Mouse (Mus musculus): ENCODE data around the gene Cdhr4. TPM values are rescaled to one million over a fixed set of nuclear protein-coding genes. Genes with fewer than 3 reads are reported as not detected.
A peak's percentile ranks its signal among the peaks of the same experiment; 100 is the strongest.

The Cdhr4 gene
- polyA plus RNA-seq, 1 experiment from 2014 or later = 8.4 TPM

- no peak for ATAC-seq (ENCODE audit: insufficient number of reproducible peaks, insufficient read depth, low FRiP score, low read depth)
- Histone ChIP-seq H3K27me3 (ENCODE audit: control insufficient read depth, insufficient read depth, low read length) (no peaks in the 10 kb centered on the region), H3K27ac (replicated peaks in 1 of 2; ENCODE audit: control insufficient read depth in 1 of 2, insufficient read depth in 1 of 2, low read depth in 2 of 2, low read length in 2 of 2) (no peak overlapping the region), H3K4me3 (ENCODE audit: control insufficient read depth in 1 of 2, insufficient read depth in 1 of 2, low read depth in 1 of 2, low read length in 2 of 2) (no peak overlapping the region), H3K9me3 (ENCODE audit: control insufficient read depth, low read length) (no peaks in the 10 kb centered on the region), H3K4me2 (ENCODE audit: low read length) (no peak overlapping the region), H3K4me1 (ENCODE audit: control insufficient read depth in 2 of 2, insufficient read depth in 2 of 2, low read length in 2 of 2) (peaks cover 9 to 16% of the 10 kb centered on the region in 2 experiments), H3K9ac (ENCODE audit: low read length) (no peak overlapping the region), H3K36me3 (ENCODE audit: control insufficient read depth, insufficient read depth, low read length) (peaks cover 69% of the 10 kb centered on the region)
- whole genome bisulfite sequencing = 90% methylated on average over 4 of the region's 4 CpGs
Observed at GRCm38 (mm10) chr9:108046582-108046981, 54.3 kb downstream of the Cdhr4 start.

DNA sequence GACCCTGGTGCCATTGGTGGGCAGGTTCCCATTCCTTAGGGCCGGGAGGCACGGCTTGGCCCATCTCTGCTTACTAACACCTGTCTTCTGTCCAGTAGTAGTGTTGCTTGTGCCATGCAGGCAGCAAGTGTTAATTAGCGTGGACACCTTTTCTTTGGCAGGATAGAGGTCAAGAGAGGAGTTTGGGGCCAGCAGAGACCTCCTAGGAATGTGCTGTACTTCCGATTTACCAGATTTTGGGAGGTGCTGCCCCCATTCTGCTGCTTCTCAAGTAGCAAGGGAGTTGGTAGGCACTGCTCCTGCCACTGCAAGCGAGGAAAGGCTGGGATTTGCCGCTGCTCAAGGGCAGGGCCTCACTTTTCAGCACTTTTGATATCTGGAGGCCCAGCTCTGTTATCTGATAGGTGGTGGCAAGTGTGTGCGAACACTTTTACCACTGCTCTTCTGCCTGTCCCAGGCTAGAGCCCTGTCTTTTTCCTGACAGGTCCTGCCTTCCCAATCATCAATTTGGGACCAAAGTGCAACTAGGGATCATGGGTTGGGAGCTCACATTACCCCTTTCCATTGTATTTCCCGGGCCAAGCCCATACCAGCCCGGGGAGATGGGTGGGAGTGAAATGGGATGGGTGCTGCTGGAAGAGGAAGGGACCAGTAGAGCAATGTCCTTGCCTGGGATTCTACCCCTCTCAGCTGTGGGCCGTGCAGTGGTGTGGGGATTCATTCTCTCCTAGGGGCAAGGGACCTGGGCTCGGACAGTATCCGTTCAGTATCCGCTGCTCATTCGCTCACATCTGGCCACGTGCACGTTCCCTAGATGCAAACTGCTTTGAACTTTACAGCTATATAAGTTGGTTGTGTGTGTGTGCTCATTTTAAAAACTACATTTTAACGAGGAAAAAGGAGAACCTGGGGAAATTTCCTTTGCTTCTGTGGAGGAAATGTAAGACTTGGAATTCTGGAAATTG is 55.6 kb downstream of the Cdhr4 start:
- Histone ChIP-seq H3K27me3 (ENCODE audit: control insufficient read depth, insufficient read depth, low read length) (no peaks in the 10 kb centered on the region), H3K36me3 (ENCODE audit: control insufficient read depth, insufficient read depth, low read length) (peaks cover 63% of the 10 kb centered on the region), H3K27ac (replicated peaks in 1 of 2; ENCODE audit: control insufficient read depth in 1 of 2, insufficient read depth in 1 of 2, low read depth in 2 of 2, low read length in 2 of 2) (peak overlapping the region; percentile 50 to 74), H3K4me1 (ENCODE audit: control insufficient read depth in 2 of 2, insufficient read depth in 2 of 2, low read length in 2 of 2) (peaks cover 9 to 21% of the 10 kb centered on the region in 2 experiments), H3K9ac (ENCODE audit: low read length) (peak overlapping the region; percentile 88), H3K4me3 (ENCODE audit: control insufficient read depth in 1 of 2, insufficient read depth in 1 of 2, low read depth in 1 of 2, low read length in 2 of 2) (peak overlapping the region; percentile 60 to 94), H3K9me3 (ENCODE audit: control insufficient read depth, low read length) (no peaks in the 10 kb centered on the region), H3K4me2 (ENCODE audit: low read length) (peak overlapping the region; percentile 95)
- no peak for ATAC-seq (ENCODE audit: insufficient number of reproducible peaks, insufficient read depth, low FRiP score, low read depth)
- WGBS = 30% methylated on average over 17 of the region's 17 CpGs

DNA sequence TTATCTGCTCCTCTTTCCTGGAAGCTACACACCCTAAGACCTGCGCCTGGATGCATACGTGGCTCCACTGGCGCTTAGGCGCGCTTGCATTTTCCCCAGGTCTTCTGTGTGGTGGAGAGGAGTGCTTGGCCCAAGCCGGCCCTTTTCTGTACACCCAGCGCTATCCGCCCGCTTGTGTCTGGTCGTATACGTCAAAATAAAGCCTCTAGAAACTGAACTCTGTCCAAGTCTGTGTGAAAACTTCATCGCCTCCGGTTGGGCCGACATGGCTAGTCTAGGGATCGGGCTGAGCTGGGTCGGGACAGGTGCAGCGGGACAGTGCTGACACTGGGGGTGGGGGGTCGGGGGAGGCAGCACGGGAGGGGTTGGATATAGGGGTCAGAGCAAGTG is 56.3 kb downstream of the Cdhr4 start:
- Histone ChIP-seq H3K9ac (ENCODE audit: low read length) (peak overlapping the region; percentile 88), H3K4me2 (ENCODE audit: low read length) (peak overlapping the region; percentile 95), H3K27ac (replicated peaks in 1 of 2; ENCODE audit: control insufficient read depth in 1 of 2, insufficient read depth in 1 of 2, low read depth in 2 of 2, low read length in 2 of 2) (peak overlapping the region; percentile 50 to 74), H3K4me3 (ENCODE audit: control insufficient read depth in 1 of 2, insufficient read depth in 1 of 2, low read depth in 1 of 2, low read length in 2 of 2) (peak overlapping the region; percentile 60 to 94), H3K36me3 (ENCODE audit: control insufficient read depth, insufficient read depth, low read length) (peaks cover 56% of the 10 kb centered on the region), H3K27me3 (ENCODE audit: control insufficient read depth, insufficient read depth, low read length) (no peaks in the 10 kb centered on the region), H3K9me3 (ENCODE audit: control insufficient read depth, low read length) (no peaks in the 10 kb centered on the region), H3K4me1 (ENCODE audit: control insufficient read depth in 2 of 2, insufficient read depth in 2 of 2, low read length in 2 of 2) (peaks cover 14 to 21% of the 10 kb centered on the region in 2 experiments)
- ATAC-seq (ENCODE audit: insufficient number of reproducible peaks, insufficient read depth, low FRiP score, low read depth) = peak; percentile 0; the same call in 1 of the 2 replicates
- 2% methylated on average over 19 of the region's 19 CpGs for WGBS

- H3K9ac ChIP-seq (ENCODE audit: low read length) = peak within 1 kb of the TSS; percentile 88
- peak within 1 kb of the TSS; percentile 67 to 74 for H3K27ac ChIP-seq (replicated peaks in 1 of 2; ENCODE audit: control insufficient read depth in 1 of 2, insufficient read depth in 1 of 2, low read depth in 2 of 2, low read length in 2 of 2)
- H3K4me1 ChIP-seq (ENCODE audit: control insufficient read depth in 2 of 2, insufficient read depth in 2 of 2, low read length in 2 of 2) = peaks cover 14 to 21% of the 10 kb centered on the region in 2 experiments
- WGBS = under 1% methylated on average over 34 of the region's 39 CpGs
- H3K27me3 ChIP-seq (ENCODE audit: control insufficient read depth, insufficient read depth, low read length) = no peaks in the 10 kb centered on the region
- H3K36me3 ChIP-seq (ENCODE audit: control insufficient read depth, insufficient read depth, low read length) = peaks cover 60% of the 10 kb centered on the region
- H3K4me3 ChIP-seq (ENCODE audit: control insufficient read depth in 1 of 2, insufficient read depth in 1 of 2, low read depth in 1 of 2, low read length in 2 of 2) = peak within 1 kb of the TSS; percentile 94 to 95
- peak; percentile 90 for ATAC-seq (ENCODE audit: insufficient number of reproducible peaks, insufficient read depth, low FRiP score, low read depth)
- no peaks in the 10 kb centered on the region for H3K9me3 ChIP-seq (ENCODE audit: control insufficient read depth, low read length)
- peak within 1 kb of the TSS; percentile 95 for H3K4me2 ChIP-seq (ENCODE audit: low read length)
Observed at GRCm38 (mm10) chr9:108049016-108049455, 56.7 kb downstream of the Cdhr4 start, which contains the start of gene Gmppb. Gene Gmppb, plus strand, starts transcription at chr9:108049242.

Other genes starting within 250 kb of the Cdhr4 start
- gene Rbm5, start 221.5 kb upstream of the Cdhr4 start, polyA plus RNA-seq (2014; fragmentation: Nextera tagmentation; extraction: Ambion mirVana) = 116 and 118 TPM in 2 replicates
- gene Rbm6, start 119.3 kb upstream of the Cdhr4 start, polyA plus RNA-seq (2014; fragmentation: Nextera tagmentation; extraction: Ambion mirVana) = 41.5 and 42.8 TPM in 2 replicates
- 8.2 and 9.4 TPM in 2 replicates for gene Mon1a, start 104.3 kb upstream of the Cdhr4 start, polyA plus RNA-seq (2014; fragmentation: Nextera tagmentation; extraction: Ambion mirVana)
- gene Mst1r, start 85.6 kb upstream of the Cdhr4 start, polyA plus RNA-seq (2014; fragmentation: Nextera tagmentation; extraction: Ambion mirVana) = 1.00 and 1.5 TPM in 2 replicates
- not detected in 2 replicates for gene Actl11, start 64.0 kb upstream of the Cdhr4 start, polyA plus RNA-seq (2014; fragmentation: Nextera tagmentation; extraction: Ambion mirVana)
- gene Camkv, start 56.8 kb upstream of the Cdhr4 start, polyA plus RNA-seq (2014; fragmentation: Nextera tagmentation; extraction: Ambion mirVana) = 0.07 and 0.13 TPM in 2 replicates
- 8.6 and 10.2 TPM in 2 replicates for gene Traip, start 42.4 kb upstream of the Cdhr4 start, polyA plus RNA-seq (2014; fragmentation: Nextera tagmentation; extraction: Ambion mirVana)
- gene Uba7, start 17.0 kb upstream of the Cdhr4 start, polyA plus RNA-seq (2014; fragmentation: Nextera tagmentation; extraction: Ambion mirVana) = 33.1 and 34.2 TPM in 2 replicates
- 2.1 and 3.8 TPM in 2 replicates for gene Gm20661, start 9.4 kb upstream of the Cdhr4 start, polyA plus RNA-seq (2014; fragmentation: Nextera tagmentation; extraction: Ambion mirVana)
- gene Inka1, start 6.6 kb upstream of the Cdhr4 start, polyA plus RNA-seq (2014; fragmentation: Nextera tagmentation; extraction: Ambion mirVana) = 46.0 and 49.2 TPM in 2 replicates
- gene Gm20662, start 3.9 kb downstream of the Cdhr4 start, polyA plus RNA-seq (2014; fragmentation: Nextera tagmentation; extraction: Ambion mirVana) = 0.55 and 0.71 TPM in 2 replicates
- 21.9 and 22.5 TPM in 2 replicates for gene Ip6k1, start 10.0 kb downstream of the Cdhr4 start, polyA plus RNA-seq (2014; fragmentation: Nextera tagmentation; extraction: Ambion mirVana)
- 17.4 and 18.8 TPM in 2 replicates for gene Gmppb, start 56.7 kb downstream of the Cdhr4 start, polyA plus RNA-seq (2014; fragmentation: Nextera tagmentation; extraction: Ambion mirVana)
- 2.0 and 2.1 TPM in 2 replicates for gene Amigo3, start 60.7 kb downstream of the Cdhr4 start, polyA plus RNA-seq (2014; fragmentation: Nextera tagmentation; extraction: Ambion mirVana)
- gene Mst1, start 87.9 kb downstream of the Cdhr4 start, polyA plus RNA-seq (2014; fragmentation: Nextera tagmentation; extraction: Ambion mirVana) = not detected in 2 replicates
- gene Rnf123, start 90.8 kb downstream of the Cdhr4 start, polyA plus RNA-seq (2014; fragmentation: Nextera tagmentation; extraction: Ambion mirVana) = 37.2 and 37.9 TPM in 2 replicates
- 48.7 and 50.8 TPM in 2 replicates for gene Apeh, start 102.1 kb downstream of the Cdhr4 start, polyA plus RNA-seq (2014; fragmentation: Nextera tagmentation; extraction: Ambion mirVana)
- gene Bsn, start 197.9 kb downstream of the Cdhr4 start, polyA plus RNA-seq (2014; fragmentation: Nextera tagmentation; extraction: Ambion mirVana) = 0.09 and 0.16 TPM in 2 replicates